Mouse (Mus musculus) heart, embryonic 13.5 days (tissue): Measurements from ENCODE around the gene Noa1. TPM values are rescaled to one million over a fixed set of nuclear protein-coding genes. Genes with fewer than 3 reads are reported as not detected.

ENCODE experiments used
- ATAC-seq: fragments of 200-750 bp; cut with Nextera tagmentation; 2 replicates; pipeline ENCODE4 v1.8.0; 2017; ENCODE audit warnings: moderate TSS enrichment; ENCODE audit not compliant: insufficient number of reproducible peaks, low FRiP score, low TSS enrichment; ENCODE audit errors: extremely low read depth
- H3K27ac ChIP-seq: fragments of 300-500 bp; sonication (generic); replicated peaks from 2 replicates; pipeline ENCODE4 v1.5.1; 2015; ENCODE audit warnings: moderate library complexity, mild to moderate bottlenecking, inconsistent platforms
- H3K27me3 ChIP-seq: fragments of 300-500 bp; sonication (generic); replicated peaks from 2 replicates; pipeline ENCODE4 v1.6.1; 2015; ENCODE audit warnings: mild to moderate bottlenecking, inconsistent platforms
- H3K36me3 ChIP-seq: fragments of 300-500 bp; sonication (generic); 2 replicates; pipeline ENCODE4 v1.6.1; 2015; ENCODE audit warnings: mild to moderate bottlenecking, inconsistent platforms
- H3K4me1 ChIP-seq: fragments of 300-500 bp; sonication (generic); 2 replicates; pipeline ENCODE4 v1.6.1; 2015; ENCODE audit warnings: inconsistent platforms
- H3K4me2 ChIP-seq: fragments of 300-500 bp; sonication (generic); 2 replicates; pipeline ENCODE4 v1.6.1; 2015; ENCODE audit warnings: inconsistent platforms, mild to moderate bottlenecking, moderate library complexity
- H3K4me3 ChIP-seq: fragments of 300-500 bp; sonication (generic); 2 replicates; pipeline ENCODE4 v1.5.1; 2015; ENCODE audit warnings: moderate library complexity, mild to moderate bottlenecking, inconsistent platforms
- H3K9ac ChIP-seq: fragments of 300-500 bp; sonication (generic); 2 replicates; pipeline ENCODE4 v1.6.1; 2015; ENCODE audit warnings: inconsistent platforms, mild to moderate bottlenecking, moderate library complexity
- H3K9me3 ChIP-seq: fragments of 300-500 bp; sonication (generic); 2 replicates; pipeline ENCODE4 v1.6.1; 2016; ENCODE audit warnings: inconsistent platforms
- WGBS: fragments of 180-500 bp; shearing (Covaris S2); methylation state at CpG from one replicate; pipeline ENCODE4 v1.1.7; 2015; ENCODE audit warnings: mixed read lengths; 5-methylcytosine and 5-hydroxymethylcytosine counted together
- polyA plus RNA-seq: library from polyadenylated mRNA; unstranded; fragments of >200 nt; fragmentation: Nextera tagmentation; extraction: Ambion mirVana; gene quantifications from 2 replicates; pipeline ENCODE4 v1.2.1, GENCODE M21; 2015

Noa1 gene
- polyA plus RNA-seq, 1 experiment from 2014 or later: 18.8 TPM

- no peaks in the 10 kb centered on the region for H3K4me1 ChIP-seq
- ATAC-seq: no peak
- no peaks in the 10 kb centered on the region for H3K9me3 ChIP-seq
- no peak overlapping the region for H3K4me2 ChIP-seq
- no peak overlapping the region for H3K4me3 ChIP-seq
- H3K27me3 ChIP-seq: no peaks in the 10 kb centered on the region
- no peak overlapping the region for H3K27ac ChIP-seq
- no peak overlapping the region for H3K9ac ChIP-seq
- peaks cover 98% of the 10 kb centered on the region for H3K36me3 ChIP-seq
- WGBS: 66% methylated on average over 1 of the region's 1 CpGs
Observed at GRCm38 (mm10) chr5:77324936-77325335, 15.1 kb upstream of the Noa1 start.

DNA sequence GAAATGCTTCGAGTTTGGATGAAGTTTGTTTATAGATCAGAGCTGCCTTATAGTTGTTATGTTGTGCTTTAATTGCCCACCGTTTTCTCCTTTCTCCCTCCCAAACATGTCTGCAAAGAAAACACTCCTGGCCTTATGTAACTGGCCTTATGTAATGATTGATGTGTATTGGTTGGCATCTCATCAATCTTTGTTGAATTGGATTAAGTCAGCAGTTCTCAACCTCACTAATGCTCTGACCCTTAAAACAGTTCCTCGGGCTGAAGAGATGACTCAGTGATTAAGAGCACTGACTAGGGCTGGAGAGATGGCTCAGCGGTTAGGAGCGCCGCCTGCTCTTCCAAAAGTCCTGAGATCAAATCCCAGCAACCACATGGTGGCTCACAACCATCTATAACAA lies 5.1 kb upstream of the Noa1 start:
- H3K4me1 ChIP-seq: peaks cover 13% of the 10 kb centered on the region
- no peak overlapping the region for H3K27ac ChIP-seq
- no peak overlapping the region for H3K4me3 ChIP-seq
- ATAC-seq: no peak
- WGBS: 85% methylated on average over 6 of the region's 6 CpGs
- H3K9ac ChIP-seq: no peak overlapping the region
- H3K36me3 ChIP-seq: peaks cover 66% of the 10 kb centered on the region
- no peak overlapping the region for H3K4me2 ChIP-seq
- H3K9me3 ChIP-seq: no peaks in the 10 kb centered on the region
- H3K27me3 ChIP-seq: no peaks in the 10 kb centered on the region

DNA sequence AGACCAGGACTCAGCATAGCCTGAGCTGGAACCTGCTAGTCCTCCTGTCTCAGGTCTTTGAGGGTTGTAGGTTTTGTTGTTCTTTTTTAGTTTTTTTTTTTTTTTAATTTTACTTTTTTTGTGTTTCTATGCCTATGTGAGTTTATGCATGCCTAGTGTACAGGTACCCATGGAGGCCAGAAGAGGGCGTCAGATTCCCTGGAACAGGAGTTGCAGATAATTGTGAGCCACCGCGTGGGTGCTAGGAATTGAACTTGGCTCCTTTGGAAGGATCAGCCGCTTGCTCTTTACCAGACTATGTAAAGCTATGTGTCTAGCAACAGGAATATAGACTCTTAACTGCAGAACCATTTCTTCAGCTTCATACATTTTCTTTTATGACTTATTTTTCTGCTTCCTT lies 4.3 kb upstream of the Noa1 start:
- Histone ChIP-seq H3K27ac (no peak overlapping the region), H3K4me3 (no peak overlapping the region), H3K9ac (no peak overlapping the region), H3K4me1 (peaks cover 13% of the 10 kb centered on the region), H3K27me3 (no peaks in the 10 kb centered on the region), H3K36me3 (peaks cover 60% of the 10 kb centered on the region), H3K9me3 (no peaks in the 10 kb centered on the region), H3K4me2 (no peak overlapping the region)
- ATAC-seq: no peak
- 93% methylated on average over 4 of the region's 4 CpGs for WGBS

- peak overlapping the region; percentile 96 for H3K9ac ChIP-seq
- WGBS: under 1% methylated on average over 76 of the region's 76 CpGs
Observed at GRCm38 (mm10) chr5:77309051-77309906, 605 bp downstream of the Noa1 start.

DNA sequence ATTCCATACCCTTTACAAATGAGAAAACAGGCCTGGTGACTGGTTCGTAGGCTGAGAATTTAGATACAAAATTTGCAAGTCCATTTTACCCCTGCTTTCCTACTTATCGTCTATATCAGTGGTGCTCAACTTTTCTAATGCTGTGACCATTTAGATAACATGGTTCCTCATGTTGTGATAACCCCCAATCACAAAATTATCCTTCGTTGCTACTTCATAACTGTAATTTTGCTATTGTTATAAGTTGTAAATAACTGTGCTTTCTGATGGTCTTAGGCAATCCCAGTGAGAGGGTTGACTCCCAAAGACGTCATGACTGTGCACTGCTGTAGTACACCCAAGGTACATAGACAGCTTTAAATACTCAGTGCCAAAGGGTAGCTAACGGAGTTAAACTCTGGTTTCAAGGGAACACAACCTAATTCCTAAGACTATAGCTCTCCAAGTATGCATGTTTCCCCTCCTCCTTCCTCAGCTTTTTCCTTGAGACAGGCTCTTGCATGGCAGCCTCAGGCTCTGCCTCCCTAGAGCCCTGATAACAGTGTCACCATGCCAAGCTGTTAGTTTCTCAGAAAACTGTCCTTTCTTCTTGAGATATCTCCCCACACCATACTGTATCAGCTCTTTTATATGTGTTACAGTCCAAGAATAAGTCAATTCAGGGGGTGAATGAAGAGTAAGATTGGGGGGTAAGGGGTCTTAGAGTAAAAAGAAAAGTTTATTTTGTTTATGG lies 1.9 kb downstream of the Noa1 start:
- no peak overlapping the region for H3K27ac ChIP-seq

More at GRCm38 (mm10) chr5:77309051-77309906, 605 bp downstream of the Noa1 start:
- Histone ChIP-seq H3K27me3 (no peaks in the 10 kb centered on the region), H3K4me3 (peak overlapping the region; percentile 88), H3K4me2 (peak overlapping the region; percentile 99), H3K9me3 (no peaks in the 10 kb centered on the region), H3K36me3 (peaks cover 46% of the 10 kb centered on the region), H3K4me1 (peaks cover 28% of the 10 kb centered on the region), H3K27ac (0 out of 2 replicates have a peak overlapping the region, but pooled peaks have one; percentile 94)
- ATAC-seq: no peak

GRCm38 (mm10) chr5:77301296-77301903 lies 8.5 kb downstream of the Noa1 start:
- peaks cover 79% of the 10 kb centered on the region for H3K36me3 ChIP-seq
- H3K9ac ChIP-seq: no peak overlapping the region
- no peaks in the 10 kb centered on the region for H3K27me3 ChIP-seq
- no peak overlapping the region for H3K4me3 ChIP-seq
- H3K4me2 ChIP-seq: no peak overlapping the region
- ATAC-seq: no peak
- no peak overlapping the region for H3K27ac ChIP-seq
- WGBS: 63% methylated on average over 6 of the region's 6 CpGs
- no peaks in the 10 kb centered on the region for H3K4me1 ChIP-seq
- no peaks in the 10 kb centered on the region for H3K9me3 ChIP-seq

More for the DNA sequence above, 1.9 kb downstream of the Noa1 start:
- Histone ChIP-seq H3K9me3 (no peaks in the 10 kb centered on the region), H3K4me1 (peaks cover 28% of the 10 kb centered on the region), H3K4me3 (peak overlapping the region; percentile 88), H3K36me3 (peaks cover 43% of the 10 kb centered on the region), H3K27me3 (no peaks in the 10 kb centered on the region), H3K4me2 (peak overlapping the region; percentile 99), H3K9ac (peak overlapping the region; percentile 96)
- no peak for ATAC-seq
- 77% methylated on average over 5 of the region's 5 CpGs for WGBS

DNA sequence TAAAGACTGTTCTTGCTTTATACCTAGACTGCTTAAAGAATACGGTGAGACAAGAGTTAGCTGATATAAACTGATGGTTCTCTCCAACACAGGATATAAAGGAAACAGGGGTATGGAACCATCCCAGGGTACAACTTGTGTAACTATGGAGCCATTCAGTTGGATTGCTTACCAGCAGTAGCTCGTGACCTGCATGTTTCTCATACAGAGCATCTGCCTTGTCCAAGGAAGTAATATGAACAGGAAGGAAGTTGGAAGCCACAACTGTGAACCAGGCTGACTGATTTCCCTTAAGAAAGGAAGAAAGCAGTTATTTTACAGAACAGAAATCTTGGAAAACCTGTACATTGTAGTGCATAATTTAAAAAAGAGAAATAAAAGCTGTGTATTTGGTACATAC lies 10.4 kb downstream of the Noa1 start:
- Histone ChIP-seq H3K4me3 (no peak overlapping the region), H3K4me2 (no peak overlapping the region), H3K27me3 (no peaks in the 10 kb centered on the region), H3K27ac (no peak overlapping the region), H3K9ac (no peak overlapping the region), H3K4me1 (no peaks in the 10 kb centered on the region), H3K36me3 (peaks cover 76% of the 10 kb centered on the region), H3K9me3 (no peaks in the 10 kb centered on the region)
- WGBS: 85% methylated on average over 2 of the region's 2 CpGs
- ATAC-seq: no peak

DNA sequence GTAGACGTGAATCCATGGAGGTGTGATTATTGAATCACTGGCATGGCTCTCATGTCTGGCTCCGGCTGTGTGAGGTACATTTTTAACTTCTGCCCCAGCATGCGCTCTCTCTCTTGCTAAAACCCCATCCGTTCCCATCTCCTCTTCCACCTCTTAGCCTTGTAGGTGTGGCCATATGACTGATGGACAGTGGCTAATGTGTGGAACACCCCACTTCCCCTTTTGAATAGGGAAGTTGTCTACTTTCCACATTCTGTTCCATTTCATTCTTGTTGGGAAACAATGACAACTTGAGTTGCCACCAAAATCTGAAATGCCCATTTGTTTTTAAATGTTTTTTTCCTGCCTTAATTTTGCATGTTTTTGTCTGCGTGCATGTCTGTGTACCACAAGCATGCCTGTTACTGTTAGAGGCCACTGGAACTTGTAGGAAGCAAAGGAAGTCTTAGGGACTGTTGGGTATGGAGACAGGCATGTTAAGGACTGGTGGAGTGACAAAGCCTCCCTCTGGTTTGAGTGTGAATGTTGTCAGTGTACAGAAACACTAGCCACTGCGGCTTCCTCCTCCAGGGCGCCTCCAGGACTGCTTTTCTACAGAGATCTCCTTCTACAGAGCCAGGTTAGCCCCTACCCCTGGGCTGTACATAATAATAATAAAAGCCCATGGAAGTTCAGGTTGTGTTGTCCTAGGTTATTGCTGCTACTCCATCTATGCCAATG lies 16.9 kb downstream of the Noa1 start:
- 91% methylated on average over 7 of the region's 7 CpGs for WGBS
- Histone ChIP-seq H3K36me3 (peaks cover 93% of the 10 kb centered on the region), H3K4me1 (no peaks in the 10 kb centered on the region; the same call in 1 of the 2 replicates), H3K9ac (no peak overlapping the region), H3K27ac (no peak overlapping the region), H3K4me2 (no peak overlapping the region), H3K4me3 (no peak overlapping the region), H3K27me3 (no peaks in the 10 kb centered on the region), H3K9me3 (no peaks in the 10 kb centered on the region)
- no peak for ATAC-seq

GRCm38 (mm10) chr5:77290606-77291005 lies 19.3 kb downstream of the Noa1 start:
- Histone ChIP-seq H3K4me1 (peaks cover 14% of the 10 kb centered on the region), H3K4me3 (no peak overlapping the region), H3K27ac (no peak overlapping the region), H3K9ac (no peak overlapping the region), H3K36me3 (peaks cover 83% of the 10 kb centered on the region), H3K9me3 (no peaks in the 10 kb centered on the region), H3K27me3 (no peaks in the 10 kb centered on the region), H3K4me2 (no peak overlapping the region)
- no peak for ATAC-seq
- 89% methylated on average over 2 of the region's 2 CpGs for WGBS

DNA sequence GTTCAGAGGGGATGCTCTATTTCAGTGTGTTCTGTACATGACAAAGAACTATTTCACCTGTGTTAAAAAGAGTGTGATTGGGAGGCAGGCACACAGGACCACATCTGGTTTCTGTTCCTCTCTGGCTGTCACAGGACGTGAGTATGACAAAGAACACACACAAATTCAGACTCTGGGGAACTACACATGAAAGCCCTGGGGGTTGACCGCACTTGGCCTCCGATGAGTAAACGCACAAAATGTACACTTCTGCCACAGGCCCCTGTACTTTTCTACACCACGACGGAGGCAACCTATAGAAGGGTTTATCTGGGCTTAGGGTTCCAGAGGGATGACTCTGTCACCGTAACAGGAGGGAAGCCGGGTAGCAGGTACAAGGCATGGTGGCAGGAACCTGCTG lies 20.2 kb downstream of the Noa1 start:
- H3K27ac ChIP-seq: no peak overlapping the region
- ATAC-seq: no peak
- 51% methylated on average over 8 of the region's 8 CpGs for WGBS
- no peaks in the 10 kb centered on the region for H3K27me3 ChIP-seq
- H3K4me3 ChIP-seq: no peak overlapping the region
- H3K9me3 ChIP-seq: no peaks in the 10 kb centered on the region
- peaks cover 80% of the 10 kb centered on the region for H3K36me3 ChIP-seq
- H3K9ac ChIP-seq: no peak overlapping the region
- peaks cover 14% of the 10 kb centered on the region for H3K4me1 ChIP-seq
- no peak overlapping the region for H3K4me2 ChIP-seq

GRCm38 (mm10) chr5:77287901-77288300 lies 22.0 kb downstream of the Noa1 start:
- ATAC-seq: no peak
- Histone ChIP-seq H3K9me3 (no peaks in the 10 kb centered on the region), H3K4me1 (peaks cover 14% of the 10 kb centered on the region), H3K4me3 (no peak overlapping the region), H3K4me2 (no peak overlapping the region), H3K9ac (no peak overlapping the region), H3K27me3 (no peaks in the 10 kb centered on the region), H3K36me3 (peaks cover 77% of the 10 kb centered on the region), H3K27ac (no peak overlapping the region)
- WGBS: 71% methylated on average over 6 of the region's 6 CpGs
